Comparison of ENCODE assay signal across 29 mouse cellular contexts in genomic region chr8:118384314-118384713, GRCm38 (mm10).
"Had no signal": no experiment of that assay in that cellular context is flagged by ENCODE, and none has a peak within 500 bp of the region (broad histone marks: within the 10 kb centered on the region; RNA-seq: fewer than 3 reads in every experiment).

No protein-coding gene starts in this region.

- DNase-seq: left cerebral cortex, postnatal 4 days; liver, embryonic 13.5 days; liver, postnatal 0 days; lung, adult 18-20 months; lung, adult 2 months; lung, embryonic 14.5 days; lung, postnatal 10 days; lung, postnatal 14 days; lung, postnatal 36 days; lung, postnatal 4 days; midbrain, embryonic 14.5 days had no signal

- H3K36me3 ChIP-seq: limb, embryonic 10.5 days; limb, embryonic 12.5 days; limb, embryonic 13.5 days; limb, embryonic 15.5 days; liver, embryonic 12.5 days; liver, embryonic 13.5 days; liver, embryonic 15.5 days; lung, embryonic 15.5 days; midbrain, embryonic 10.5 days; midbrain, embryonic 12.5 days; midbrain, embryonic 13.5 days; midbrain, embryonic 15.5 days; neural tube, embryonic 12.5 days had no signal

- H3K27ac ChIP-seq: limb, embryonic 10.5 days; limb, embryonic 12.5 days; limb, embryonic 13.5 days; limb, embryonic 15.5 days; liver, embryonic 12.5 days; liver, embryonic 13.5 days; liver, embryonic 14.5 days; liver, embryonic 15.5 days; lung, embryonic 15.5 days; macrophage; midbrain, embryonic 10.5 days; midbrain, embryonic 12.5 days; midbrain, embryonic 13.5 days; midbrain, embryonic 15.5 days; neural tube, embryonic 12.5 days had no signal

- H3K9me3 ChIP-seq: limb, embryonic 10.5 days; limb, embryonic 12.5 days; limb, embryonic 15.5 days; liver, embryonic 12.5 days; liver, embryonic 15.5 days; lung, embryonic 15.5 days; midbrain, embryonic 10.5 days; midbrain, embryonic 12.5 days; midbrain, embryonic 13.5 days; midbrain, embryonic 15.5 days had no signal

- H3K9ac ChIP-seq: limb, embryonic 12.5 days; limb, embryonic 13.5 days; limb, embryonic 15.5 days; liver, embryonic 12.5 days; liver, embryonic 13.5 days; liver, embryonic 14.5 days; liver, embryonic 15.5 days; liver, postnatal 0 days; lung, embryonic 14.5 days; lung, embryonic 15.5 days; midbrain, embryonic 12.5 days; midbrain, embryonic 13.5 days; midbrain, embryonic 15.5 days; neural tube, embryonic 12.5 days had no signal

- H3K27me3 ChIP-seq: limb, embryonic 13.5 days; limb, embryonic 15.5 days; liver, embryonic 12.5 days; liver, embryonic 13.5 days; liver, embryonic 15.5 days; lung, embryonic 15.5 days; megakaryocyte, embryonic 14.5 days; midbrain, embryonic 12.5 days; midbrain, embryonic 13.5 days; midbrain, embryonic 15.5 days; neural tube, embryonic 12.5 days had no signal

- H3K4me1 ChIP-seq: liver, embryonic 12.5 days; liver, embryonic 13.5 days; liver, embryonic 15.5 days; lung, embryonic 15.5 days; megakaryocyte, embryonic 14.5 days had no signal

- H3K4me3 ChIP-seq: limb, embryonic 10.5 days; limb, embryonic 12.5 days; limb, embryonic 13.5 days; limb, embryonic 15.5 days; liver, embryonic 12.5 days; liver, embryonic 13.5 days; liver, embryonic 15.5 days; lung, embryonic 15.5 days; megakaryocyte, embryonic 14.5 days; midbrain, embryonic 10.5 days; midbrain, embryonic 12.5 days; midbrain, embryonic 13.5 days; midbrain, embryonic 15.5 days; myocyte; neural tube, embryonic 12.5 days had no signal

- ATAC-seq: liver, embryonic 12.5 days; liver, postnatal 0 days; lung, postnatal 0 days; midbrain, embryonic 13.5 days; midbrain, embryonic 15.5 days; midbrain, embryonic 16.5 days had no signal
